Mouse (Mus musculus): ENCODE data around the gene Plekhm2.

The Plekhm2 gene

DNA sequence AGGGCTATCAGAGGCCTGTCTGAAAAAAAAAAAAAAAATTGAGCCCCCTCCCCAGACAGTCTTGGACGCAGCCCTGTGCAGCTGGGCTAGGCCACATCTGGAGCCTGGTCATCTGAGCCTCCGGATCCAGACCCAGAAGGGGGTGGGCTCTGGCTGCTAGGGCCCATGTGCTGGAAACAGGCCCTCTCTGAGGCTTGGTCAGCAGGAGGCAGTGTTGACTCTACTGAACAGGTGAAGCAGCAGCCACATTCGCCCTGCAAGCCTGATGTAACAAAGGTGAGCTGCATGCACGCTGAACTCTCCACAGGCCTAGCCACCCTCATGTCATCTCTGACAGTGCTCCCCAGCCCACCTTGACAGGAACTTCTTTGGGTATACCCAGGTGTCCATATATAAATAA is 5.0 kb downstream of the Plekhm2 start:
- DNase-seq = no peak

DNA sequence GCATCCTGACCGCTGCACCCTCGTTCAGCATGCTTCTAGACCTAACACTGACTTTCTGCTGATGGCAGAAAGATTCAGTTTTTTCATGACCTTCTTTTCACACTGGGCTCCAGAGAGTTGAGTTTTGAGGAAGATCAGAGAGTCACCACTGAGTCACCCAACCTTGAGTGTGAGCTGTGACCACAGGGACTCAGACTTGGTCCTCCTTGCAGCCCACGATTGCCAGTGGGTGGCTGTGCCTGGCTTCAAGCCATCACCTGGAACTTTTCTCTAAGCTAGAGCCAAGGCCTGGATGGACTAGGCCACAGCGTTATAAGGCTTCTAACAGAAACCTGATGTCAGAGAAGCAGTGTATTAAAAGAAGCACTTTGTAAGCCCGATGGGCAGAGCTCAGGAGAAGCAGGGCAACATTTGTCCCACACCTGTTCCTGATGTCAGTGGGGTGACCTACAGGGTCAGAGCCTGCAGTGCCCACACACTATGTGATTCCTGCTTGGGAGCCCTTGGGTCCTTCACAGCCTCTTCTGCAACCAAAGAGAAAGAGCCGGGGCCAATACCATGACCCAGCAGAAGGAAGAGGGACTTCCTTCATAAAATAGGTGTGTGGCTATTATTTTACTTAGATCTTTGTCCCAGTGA is 5.7 kb downstream of the Plekhm2 start:
- no peak for DNase-seq

DNA sequence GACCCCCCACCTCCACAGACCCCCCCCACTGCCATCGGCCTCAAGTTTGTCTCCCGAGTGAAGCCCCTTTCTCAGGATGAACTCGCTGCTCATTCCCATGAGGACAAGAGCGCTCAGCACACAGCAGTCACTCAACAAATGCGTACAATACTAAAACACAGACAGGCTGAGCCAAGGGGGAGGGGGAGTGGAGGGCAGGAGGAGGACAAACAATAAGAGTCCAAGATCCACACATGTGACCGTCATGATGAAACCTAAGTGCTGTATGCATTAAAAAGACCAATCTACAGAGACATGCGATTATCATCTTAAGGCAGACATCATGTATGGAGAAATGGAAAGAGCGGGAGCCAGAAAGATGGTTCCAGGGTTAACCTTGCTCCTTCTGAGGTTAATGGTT is 7.8 kb downstream of the Plekhm2 start:
- no peak for DNase-seq

DNA sequence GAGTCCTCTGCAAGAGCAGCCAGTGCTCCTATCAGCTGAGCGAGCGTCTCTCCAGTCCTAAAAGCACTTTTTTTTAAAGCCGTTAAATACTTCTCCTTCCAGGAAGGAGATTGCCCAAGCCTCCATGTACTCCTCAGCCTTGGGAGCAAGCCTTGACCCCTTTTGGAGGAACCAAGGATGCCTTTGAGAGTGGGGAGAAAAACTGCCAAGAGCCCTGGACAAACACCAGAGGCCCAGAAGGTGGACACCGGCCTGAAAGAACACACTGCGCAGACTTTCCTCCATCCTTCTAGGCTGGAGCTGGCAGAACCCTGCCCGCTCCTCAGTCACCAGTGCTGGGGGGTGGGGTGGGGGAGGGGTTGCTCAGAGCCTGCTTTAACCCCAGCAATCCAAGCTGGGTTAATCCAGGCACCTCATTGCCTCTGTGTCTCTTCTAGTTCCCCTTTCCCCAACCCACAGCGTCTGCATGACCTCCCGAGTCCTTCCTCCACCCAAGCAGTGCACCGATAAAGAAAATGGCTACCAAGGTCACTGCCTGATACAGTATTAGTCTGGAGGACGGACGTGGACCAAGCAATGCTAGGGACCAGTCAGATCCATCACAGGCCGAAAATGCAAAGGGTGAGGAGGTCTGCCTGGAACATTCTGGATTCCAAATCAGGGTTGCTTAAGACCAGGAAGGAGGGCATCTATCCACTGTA is 8.6 kb downstream of the Plekhm2 start:
- DNase-seq = no peak

DNA sequence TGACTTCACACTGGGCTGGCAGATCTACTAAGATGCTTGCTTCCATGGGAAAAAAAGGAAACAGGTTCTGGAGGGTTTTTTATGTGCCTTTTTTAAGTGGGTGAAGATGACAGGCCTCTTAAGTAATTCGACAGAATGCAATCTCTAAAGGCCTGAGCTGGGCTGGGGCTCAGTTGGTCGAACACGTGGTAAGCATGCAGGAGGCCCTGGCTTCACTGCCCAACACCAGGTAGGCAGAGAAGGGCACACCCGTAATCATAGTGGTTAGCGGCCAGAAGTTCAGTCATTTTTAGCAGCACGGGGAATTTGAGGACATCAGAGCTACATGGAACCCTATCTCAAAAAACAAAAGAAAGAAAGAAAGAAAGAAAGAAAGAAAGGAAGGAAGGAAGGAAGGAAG is 10.2 kb downstream of the Plekhm2 start:
- no peak for DNase-seq

DNA sequence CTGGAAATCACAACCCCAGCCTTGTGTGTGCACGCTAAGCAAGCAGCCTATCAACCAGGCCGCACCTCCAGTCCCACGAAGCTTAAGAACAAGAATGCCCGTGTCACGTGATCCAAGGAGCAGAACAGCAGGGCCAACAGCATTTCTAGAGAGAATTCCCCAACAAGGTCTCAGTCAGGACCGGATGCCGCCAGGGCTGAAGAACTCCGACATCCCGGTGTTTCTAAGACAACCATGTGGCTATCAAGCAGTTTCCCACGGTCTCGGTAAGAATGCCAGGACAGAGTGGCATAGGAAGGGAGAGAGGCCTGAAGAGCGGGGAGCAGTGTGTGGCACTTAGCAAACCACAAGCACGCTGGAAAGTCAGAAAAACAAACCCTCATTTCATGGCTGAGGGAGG is 10.9 kb downstream of the Plekhm2 start:
- no peak for DNase-seq

DNA sequence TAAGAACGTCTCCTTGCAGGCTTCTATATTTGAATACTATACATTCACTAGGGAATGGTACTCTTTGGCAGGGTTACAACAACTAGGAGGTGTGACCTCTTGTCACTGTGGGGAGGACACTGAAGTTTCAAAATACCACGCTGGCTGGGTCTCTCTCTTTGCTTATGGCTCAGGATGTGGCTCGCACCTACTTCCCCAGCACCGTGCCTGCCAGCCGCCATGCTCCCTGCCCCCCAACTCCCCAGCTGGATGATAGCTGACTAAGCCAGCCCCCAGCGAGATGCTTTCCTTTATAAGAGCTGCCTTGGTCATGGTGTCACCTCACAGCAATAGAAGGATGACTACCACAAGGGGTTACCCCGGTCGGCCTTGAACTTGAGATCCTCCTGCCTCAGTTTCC is 11.7 kb downstream of the Plekhm2 start:
- no peak for DNase-seq

DNA sequence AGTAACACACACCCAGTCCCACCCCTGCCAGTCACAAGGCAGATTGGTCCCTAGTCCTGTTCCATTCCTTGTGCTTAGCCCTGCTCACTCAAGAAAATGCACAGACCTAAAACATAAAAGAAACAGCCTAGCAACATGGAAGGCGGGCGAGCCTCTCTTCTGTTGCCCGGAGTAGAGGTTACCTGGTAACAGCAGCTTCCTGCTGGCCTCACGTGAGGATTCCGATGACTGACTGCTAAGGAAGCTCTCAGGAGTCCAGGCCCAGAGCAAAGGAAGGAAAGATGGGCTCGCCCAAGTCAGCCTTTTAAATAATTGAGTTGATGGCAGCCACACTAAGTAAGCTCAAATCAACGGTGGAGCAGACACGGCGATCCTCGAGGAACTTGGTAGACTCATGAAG is 12.8 kb downstream of the Plekhm2 start:
- no peak for DNase-seq

DNA sequence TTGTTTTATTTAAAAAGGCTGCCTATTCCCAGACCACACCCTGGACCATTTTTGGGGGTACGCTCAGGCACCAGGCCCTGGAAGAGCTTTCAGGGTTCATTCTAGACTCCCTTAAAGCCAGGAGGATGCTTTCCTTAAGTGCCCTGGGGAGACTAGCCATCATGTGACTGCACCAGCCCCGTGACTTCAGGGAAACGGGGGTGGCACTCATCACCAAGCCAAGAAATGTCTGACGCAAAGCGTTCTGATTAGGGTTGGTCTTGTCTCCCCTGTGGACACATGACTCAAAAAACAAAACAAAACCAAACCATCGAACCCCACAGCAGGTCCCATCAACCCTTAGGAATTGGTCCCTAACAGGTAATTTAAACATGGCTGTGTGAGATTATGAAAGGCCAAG is 13.4 kb downstream of the Plekhm2 start:
- no peak for DNase-seq

DNA sequence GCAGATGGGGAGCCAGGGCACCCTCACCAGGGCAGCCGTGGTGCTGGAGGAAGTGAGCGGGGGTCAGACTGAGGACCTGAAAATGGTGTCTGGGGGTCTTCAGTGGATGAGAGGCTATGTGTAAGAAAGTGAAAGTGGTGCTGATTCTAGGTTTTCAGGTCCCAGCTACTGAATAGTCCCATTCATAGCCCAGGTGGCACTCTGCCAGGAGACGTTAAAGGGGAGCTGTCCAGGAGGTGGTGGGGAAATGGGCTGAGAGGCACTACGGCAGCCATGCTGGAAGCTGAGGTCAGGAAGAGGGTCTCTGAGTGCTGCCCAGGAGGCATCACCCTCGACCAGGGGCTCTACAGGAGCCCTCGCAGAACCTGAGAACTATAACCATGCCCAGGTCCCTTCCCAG is 15.5 kb downstream of the Plekhm2 start:
- no peak for DNase-seq

DNA sequence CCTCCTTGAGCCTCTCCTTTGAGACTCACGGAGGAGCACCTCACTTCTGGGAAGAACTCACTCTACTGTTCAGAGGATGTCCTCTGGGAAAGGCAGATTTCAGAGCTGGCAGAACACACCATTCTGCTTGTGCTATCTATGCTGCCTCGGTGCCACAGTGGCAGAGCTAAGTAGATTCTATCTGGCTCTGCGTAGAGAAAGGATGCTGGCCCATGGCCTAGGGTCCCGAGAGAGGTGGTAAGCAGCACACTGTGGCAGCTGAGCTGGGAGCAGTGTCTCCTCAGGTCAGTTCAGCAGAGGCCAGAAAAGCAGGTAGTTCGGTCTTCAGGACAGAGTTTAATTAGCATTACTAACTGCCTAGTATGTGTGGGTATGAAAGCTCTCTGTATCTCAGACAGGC is 16.4 kb downstream of the Plekhm2 start:
- DNase-seq = no peak

DNA sequence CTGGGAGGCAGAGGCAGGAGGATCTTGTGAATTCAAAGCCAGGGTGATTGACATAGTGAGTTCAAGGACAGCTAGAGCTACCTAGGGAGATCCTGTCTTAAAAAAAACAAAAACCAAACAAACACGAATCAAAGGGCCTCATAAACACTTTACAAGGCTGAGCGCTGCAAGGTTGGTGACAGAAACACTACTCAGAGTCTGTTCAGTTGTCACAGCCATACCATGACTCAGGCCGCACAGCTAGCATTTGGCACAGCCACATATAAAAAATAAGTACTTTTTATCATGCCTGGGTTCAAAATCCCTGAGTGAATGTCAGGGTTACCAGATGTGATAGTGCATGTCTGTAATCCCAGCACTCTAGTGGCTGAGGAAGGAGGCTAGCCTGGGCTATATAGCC is 17.5 kb downstream of the Plekhm2 start:
- no peak for DNase-seq

DNA sequence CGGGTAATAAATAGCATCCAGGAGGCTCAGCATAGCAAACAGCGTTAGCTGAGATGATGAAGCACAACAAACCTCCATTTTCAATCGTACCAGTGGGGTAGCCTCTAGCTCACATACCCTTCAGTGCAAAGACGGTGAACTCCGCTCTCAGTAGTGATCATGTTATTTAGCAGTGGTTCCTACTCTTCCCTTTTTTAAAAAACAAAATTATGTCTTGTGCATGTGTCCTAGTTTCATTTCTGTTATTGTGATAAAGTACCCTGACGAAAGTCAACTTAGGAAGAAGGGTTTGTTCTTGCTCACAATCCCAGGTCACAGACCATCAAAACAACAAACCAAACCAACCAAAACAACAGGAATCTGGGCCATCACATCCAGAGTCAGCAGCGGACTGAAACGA is 18.7 kb downstream of the Plekhm2 start:
- no peak for DNase-seq

DNA sequence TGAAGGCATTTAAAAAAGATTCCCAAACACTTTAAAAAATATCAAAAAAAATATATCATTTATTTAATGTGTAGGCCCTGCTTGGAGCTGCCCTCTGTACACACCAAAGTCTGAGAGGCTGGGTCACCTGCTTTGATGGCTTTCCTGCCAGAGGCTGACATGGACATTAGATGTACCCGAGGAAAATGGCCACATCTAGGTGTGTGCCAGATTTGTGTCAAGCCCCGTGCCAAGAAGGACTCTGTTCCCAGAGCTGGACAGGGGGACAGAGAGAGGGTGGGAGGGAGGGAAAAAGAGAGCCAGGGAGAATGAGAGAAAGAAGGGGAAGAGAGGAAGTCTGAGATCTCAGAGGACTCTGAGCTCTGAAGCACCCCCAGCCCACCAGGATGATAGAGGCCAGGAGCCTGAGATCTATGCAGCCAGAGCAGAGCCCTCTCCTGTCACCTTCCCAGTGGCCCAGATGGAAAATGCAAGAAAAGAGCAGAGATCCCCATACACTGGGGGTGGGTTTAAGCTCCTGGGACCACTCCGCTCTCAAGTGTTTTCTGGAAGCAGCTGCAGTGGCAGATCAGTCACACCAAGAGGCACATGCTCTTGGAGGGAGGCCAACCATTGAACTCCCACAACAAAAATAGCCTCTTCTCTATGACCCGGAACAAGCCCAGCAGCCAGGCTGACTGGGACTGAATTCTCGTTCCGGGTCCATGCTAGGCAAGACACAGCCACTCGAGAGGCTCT is 21.4 kb downstream of the Plekhm2 start:
- no peak for DNase-seq

DNA sequence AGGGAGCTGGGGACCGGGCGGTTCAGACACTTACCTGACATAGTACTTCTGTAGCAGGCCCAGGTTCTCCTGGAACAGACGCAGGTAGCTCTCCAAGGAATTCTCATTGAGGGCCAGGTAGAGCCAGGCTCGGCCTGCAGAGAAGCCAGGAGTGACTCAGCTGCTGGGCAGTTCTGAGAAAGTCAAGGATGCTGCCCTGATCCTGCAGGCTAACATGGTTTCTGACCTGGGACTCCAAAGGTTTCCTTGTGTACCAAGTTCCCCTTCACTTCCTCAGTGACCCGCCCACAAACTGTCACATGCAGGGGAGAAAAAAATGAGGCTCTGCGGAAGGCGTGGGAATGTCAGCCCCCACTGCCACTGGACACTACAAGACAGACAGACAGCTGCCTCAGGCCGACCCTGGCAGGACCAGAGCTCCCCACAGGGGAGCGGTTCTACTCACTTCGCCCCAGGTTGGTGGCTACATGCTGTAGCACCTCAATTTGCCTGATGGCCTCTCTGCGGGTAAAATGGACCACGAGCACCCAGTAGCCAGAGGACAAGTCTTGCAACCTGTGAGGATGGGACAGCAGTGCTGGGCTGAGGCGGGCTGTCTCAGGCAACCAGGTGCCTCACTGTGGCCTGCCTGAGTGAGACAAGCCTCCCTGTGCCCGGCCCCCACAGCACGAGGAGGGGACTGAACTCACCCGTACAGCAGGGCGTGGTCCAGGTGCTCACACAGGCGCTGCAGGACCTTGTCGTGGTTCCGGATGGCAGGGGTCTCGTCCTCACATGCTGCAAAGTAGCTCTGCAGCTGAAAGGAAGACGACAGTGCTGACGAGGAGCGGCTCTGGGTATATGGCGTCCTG is 22.5 kb downstream of the Plekhm2 start:
- DNase-seq = no peak

DNA sequence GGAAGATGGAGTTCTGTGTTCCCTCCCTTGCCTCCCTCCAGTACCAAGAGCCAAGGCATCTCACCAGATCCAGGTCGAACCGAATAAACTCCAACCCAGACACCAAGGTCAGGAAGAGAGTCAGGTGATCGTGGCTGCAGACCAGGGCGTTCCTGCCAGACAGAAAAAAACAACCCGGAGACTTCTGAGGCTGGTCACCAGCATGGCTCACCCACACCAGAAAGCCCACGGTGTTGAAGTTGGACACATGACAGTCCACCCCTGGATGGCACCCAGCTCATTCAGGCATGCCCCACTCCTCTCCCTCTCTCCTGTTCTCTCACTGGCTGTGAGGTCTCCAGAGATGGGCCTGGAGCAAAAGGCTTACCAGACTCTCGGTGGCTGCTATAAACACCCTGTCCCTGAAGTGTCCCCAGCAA is 23.3 kb downstream of the Plekhm2 start:
- no peak for DNase-seq

DNA sequence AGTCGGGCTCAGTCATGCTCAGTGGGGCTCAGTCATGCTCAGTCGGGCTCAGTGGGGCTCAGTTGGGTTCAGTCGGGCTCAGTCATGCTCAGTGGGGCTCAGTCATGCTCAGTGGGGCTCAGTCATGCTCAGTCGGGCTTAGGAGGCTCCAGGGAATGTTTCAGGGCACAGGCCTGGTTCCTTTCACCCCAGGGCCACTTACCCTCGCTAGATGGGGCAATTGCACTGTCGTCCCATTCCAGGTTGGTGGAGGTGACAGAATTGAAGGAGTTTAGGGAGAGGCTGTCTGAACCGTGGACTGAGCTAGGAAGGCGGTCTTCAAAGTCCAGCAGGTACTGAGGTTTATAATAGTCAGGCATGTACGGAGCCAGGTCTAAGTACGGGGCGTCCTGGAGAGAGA is 25.2 kb downstream of the Plekhm2 start:
- DNase-seq = no peak

DNA sequence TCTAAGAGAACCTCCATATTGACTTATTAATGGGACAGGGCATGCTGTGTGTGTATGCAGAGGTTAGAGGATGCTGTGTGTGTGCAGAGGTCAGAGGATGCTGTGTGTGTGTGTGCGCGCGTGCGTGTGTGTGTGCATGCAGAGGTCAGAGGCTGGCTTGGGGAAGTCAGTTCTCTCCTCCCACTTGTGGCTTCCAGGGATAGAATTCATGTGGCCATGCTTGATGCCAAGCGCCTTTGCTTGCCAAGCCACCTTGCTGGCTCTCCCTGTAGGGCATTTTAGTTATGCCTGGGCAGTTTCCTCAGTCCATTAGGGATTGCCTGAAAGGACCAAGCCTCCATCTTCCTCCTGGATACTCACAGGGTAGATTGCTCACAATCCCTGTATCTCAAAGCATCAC is 28.0 kb downstream of the Plekhm2 start:
- no peak for DNase-seq

DNA sequence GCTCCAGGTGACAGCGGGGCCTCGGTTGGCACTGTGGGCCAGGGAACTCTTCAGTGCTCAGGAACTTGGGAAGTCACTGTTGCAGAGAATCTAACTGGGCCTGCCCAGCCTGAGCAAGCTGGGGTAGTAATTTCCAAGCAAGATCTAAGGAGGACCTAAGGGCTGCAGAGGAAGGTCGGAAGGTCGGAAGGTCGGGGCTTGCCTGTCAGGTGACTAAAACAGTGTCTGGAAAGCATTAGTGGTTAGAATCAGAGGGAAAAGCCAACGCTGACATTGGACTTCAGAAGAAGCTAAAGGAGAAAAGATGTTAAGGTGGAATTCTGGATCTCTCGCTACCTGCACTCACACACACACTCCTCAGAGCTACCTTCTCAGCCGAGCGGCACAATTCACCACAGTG is 28.7 kb downstream of the Plekhm2 start:
- DNase-seq = no peak

DNA sequence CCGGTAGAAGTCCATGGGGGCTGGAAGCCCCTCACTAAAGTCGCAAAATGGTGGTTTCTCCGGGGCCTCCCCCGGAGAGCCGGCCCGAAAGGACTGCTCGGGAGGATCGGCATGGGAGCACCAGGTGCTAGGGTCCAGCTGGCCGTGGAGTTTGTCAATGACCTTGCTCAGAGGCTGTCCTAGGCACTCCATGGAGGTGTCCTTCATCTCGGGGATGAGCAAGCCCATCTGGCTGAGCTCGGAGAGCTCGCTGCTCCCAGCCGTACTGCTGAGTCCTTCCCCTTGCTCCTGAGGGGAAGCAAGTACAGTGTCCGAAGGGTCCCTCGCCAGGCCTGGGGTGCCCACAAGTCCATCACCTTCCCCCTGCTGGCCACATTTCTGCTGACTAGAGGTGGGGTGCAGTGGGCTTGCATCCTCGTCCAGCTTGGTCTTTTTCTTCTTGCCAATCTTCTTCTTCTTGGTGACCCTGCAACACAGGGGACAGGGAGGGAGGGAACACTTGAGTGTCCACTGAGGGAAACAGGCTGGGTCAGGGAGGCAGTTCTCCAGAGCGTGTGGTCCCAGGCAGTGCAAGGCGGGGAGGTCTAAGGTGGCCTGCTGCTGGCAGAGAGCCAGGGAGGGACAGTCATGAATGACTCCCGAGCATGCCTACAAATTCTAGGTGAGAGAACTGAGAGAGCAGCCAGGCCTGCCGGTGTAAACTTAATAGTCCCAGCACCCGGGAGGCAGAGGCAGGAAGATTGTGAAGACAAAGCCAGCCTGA is 32.4 kb downstream of the Plekhm2 start:
- no peak for DNase-seq

DNA sequence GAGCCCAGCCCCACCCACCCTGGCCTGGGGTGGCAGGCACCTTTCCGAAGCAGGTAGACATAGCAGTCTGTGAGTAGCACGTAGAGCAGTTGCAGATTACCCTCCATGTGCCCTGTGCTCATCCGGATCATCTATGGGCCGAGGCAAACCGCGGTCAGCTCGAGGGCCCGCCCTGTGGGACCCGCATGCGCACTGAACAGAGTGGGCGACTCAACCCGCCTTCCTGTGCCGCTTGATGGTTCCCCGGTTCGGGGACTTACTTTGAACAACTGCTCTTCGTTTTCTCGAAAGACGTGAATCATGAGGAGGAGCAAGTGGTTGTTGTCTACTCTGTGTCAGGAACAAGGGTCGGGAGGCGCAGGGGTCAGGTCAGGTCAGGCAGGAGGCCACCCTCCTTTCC is 33.4 kb downstream of the Plekhm2 start:
- no peak for DNase-seq

DNA sequence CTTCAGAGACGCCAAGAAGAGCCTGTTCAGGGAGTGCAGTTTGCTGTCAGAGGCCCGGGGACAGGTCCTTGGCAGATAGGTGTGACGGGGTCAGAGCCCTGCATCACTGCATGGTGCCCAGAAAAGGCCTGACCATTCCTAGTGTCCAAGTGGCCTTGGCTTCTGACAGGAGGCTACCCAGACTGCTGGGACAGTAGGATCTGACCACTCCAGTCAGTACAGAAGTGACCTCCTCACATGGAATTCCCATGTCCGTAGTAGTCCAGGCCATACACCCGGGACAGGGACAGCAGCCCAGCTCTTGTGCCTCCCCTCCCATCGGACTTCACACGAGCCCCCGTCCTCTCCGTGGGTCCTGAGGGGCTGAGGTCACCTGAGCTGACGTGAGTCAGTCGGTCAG is 34.7 kb downstream of the Plekhm2 start:
- no peak for DNase-seq

DNA sequence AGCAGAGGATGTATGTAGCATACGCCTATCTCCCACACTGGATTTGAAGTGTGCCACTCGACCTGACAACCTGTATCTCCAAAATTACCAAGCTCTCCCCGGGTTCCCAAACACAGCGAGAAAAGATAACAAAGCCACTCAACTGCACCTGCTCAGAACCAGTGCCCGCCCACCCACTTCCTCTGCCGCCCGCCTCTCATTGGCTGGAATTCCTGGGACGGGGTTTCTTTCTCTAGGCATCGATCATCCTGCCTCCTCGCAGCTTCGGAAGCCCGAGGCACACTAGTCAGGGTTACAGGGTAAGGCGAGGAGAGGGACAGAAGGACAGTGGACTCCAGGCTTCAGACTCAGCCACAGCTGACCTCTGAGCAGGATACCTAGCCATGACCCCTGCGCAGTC is 36.0 kb downstream of the Plekhm2 start:
- DNase-seq = no peak

Measured in spleen, adult 18-20 months (tissue).